In the genomic region with DNA sequence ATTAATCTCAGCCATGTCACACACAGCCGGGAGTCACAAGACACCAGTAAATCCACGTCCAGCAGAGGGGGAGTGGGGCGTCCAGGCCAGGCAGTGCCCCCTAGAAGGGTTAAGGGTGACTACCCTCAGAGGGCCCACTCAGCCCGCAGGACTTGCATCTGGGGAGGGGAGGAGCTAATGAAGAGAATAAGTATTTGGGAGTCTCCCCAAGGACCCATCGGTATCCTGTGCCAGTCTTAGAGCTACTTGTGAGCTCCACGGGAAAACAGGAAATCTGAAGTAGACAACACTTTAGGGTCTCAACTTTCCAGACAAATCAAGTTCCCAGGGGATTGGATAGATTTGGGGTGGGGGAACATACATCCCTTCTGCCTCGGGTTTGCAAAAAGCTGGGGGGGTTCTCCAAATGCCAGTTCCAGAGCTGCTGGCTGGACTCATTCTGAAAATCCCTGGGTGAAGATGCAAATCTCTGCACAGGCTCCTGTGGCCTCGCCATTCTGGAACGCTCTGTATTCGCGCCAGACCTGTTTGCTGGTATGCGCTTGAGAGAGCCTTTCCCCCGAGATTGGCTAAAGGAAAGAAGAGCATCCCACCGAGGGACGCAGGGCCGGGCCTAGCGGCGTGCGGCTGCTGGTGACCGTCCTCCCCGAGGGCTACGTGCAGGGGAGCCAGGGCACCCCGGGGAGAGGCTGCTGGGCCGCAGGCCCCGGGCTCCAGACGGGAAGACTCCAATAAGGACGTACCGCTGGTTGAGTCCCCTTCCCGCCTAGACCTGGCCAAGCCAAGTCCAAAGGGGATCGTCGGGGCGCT, we compare ENCODE assay signal across 8 mouse cellular contexts. TPM values are rescaled to one million over a fixed set of nuclear protein-coding genes. Genes with fewer than 3 reads are reported as not detected.
DNase-seq lines count a peak whose midpoint lies in the region; ATAC-seq and TF ChIP-seq lines count a peak whose summit lies in the region.

No protein-coding gene starts in this region.

- no peak for TF ChIP-seq EP300 in ES-Bruce4 (IDR thresholded peaks at IDR 0.05; ENCODE audit: insufficient read depth, low read depth, low read length)

- no peak for DNase-seq in heart, adult 9 months (ENCODE audit: low spot score in 2 of 2)
- DNase-seq in liver, embryonic 11.5 days (ENCODE audit: low spot score) = no peak
- DNase-seq in adrenal gland, adult 2 months = no peak
- DNase-seq in gastrocnemius, postnatal 4 days (ENCODE audit: low spot score in 2 of 2) = no peak

- peaks cover 5% of the 10 kb centered on the region for H3K4me1 ChIP-seq in heart, embryonic 11.5 days (ENCODE audit: control insufficient read depth, insufficient read depth, low read length)
- H3K4me1 ChIP-seq in ES-Bruce4 (ENCODE audit: control insufficient read depth, insufficient read depth, low read length) = peaks cover 4% of the 10 kb centered on the region
- peaks cover 19% of the 10 kb centered on the region for H3K4me1 ChIP-seq in erythroblast, embryonic 14.5 days (ENCODE audit: control insufficient read depth)
- no peaks in the 10 kb centered on the region; the same call in none of the 2 replicates for H3K4me1 ChIP-seq in liver, embryonic 11.5 days (replicated peaks; ENCODE audit: control insufficient read depth, insufficient read depth, low read length)
- peaks cover 19% of the 10 kb centered on the region for H3K4me1 ChIP-seq in olfactory bulb, adult 2 months (ENCODE audit: control insufficient read depth, insufficient read depth, low read length)

- TF ChIP-seq POLR2A in ES-Bruce4 (IDR thresholded peaks at IDR 0.05; ENCODE audit: insufficient read depth, low read length) = no peak
- TF ChIP-seq POLR2A in olfactory bulb, adult 2 months (IDR thresholded peaks at IDR 0.05; ENCODE audit: insufficient read depth, low read depth, low read length) = peak; percentile 70; the same call in 1 of the 2 replicates

- peak overlapping the region; percentile 67 for H3K4me3 ChIP-seq in heart, embryonic 11.5 days (ENCODE audit: low read depth, low read length)
- peak overlapping the region; percentile 95 for H3K4me3 ChIP-seq in ES-Bruce4 (ENCODE audit: low read depth, low read length)
- H3K4me3 ChIP-seq in erythroblast, embryonic 14.5 days (replicated peaks) = peak overlapping the region; percentile 88
- peak overlapping the region; percentile 72 for H3K4me3 ChIP-seq in liver, embryonic 11.5 days (ENCODE audit: low read depth, low read length)
- peak overlapping the region; percentile 76 for H3K4me3 ChIP-seq in olfactory bulb, adult 2 months (ENCODE audit: insufficient read depth, low read depth, low read length)

- ATAC-seq in heart, embryonic 11.5 days (replicated peaks; ENCODE audit: insufficient number of reproducible peaks, low FRiP score, low TSS enrichment) = no peak
- ATAC-seq in liver, embryonic 11.5 days (replicated peaks; ENCODE audit: low FRiP score) = peak; percentile 49

- H3K9me3 ChIP-seq in heart, embryonic 11.5 days (replicated peaks; ENCODE audit: control insufficient read depth, low read length) = no peaks in the 10 kb centered on the region
- H3K9me3 ChIP-seq in ES-Bruce4 (replicated peaks; ENCODE audit: control insufficient read depth, insufficient read depth, low read length, poor library complexity, severe bottlenecking) = no peaks in the 10 kb centered on the region
- no peaks in the 10 kb centered on the region for H3K9me3 ChIP-seq in erythroblast, embryonic 14.5 days (ENCODE audit: control insufficient read depth, low read length)
- H3K9me3 ChIP-seq in liver, embryonic 11.5 days (ENCODE audit: control insufficient read depth, low read length) = no peaks in the 10 kb centered on the region

- no peak for TF ChIP-seq CTCF in ES-Bruce4 (IDR thresholded peaks at IDR 0.05; ENCODE audit: low read depth, low read length)
- TF ChIP-seq CTCF in olfactory bulb, adult 2 months (IDR thresholded peaks at IDR 0.05; ENCODE audit: insufficient read depth, low read depth, low read length) = no peak

- WGBS in heart, embryonic 11.5 days (ENCODE audit: insufficient replicate concordance) = 3% methylated on average over 31 of the region's 32 CpGs
- WGBS in liver, embryonic 11.5 days = 5% methylated on average over 32 of the region's 32 CpGs
- 3% methylated on average over 32 of the region's 32 CpGs for WGBS in olfactory bulb, adult 2 months

- H3K9ac ChIP-seq in heart, embryonic 11.5 days (ENCODE audit: low read depth, low read length) = peak overlapping the region; percentile 88
- H3K9ac ChIP-seq in ES-Bruce4 (ENCODE audit: low read depth, poor library complexity, severe bottlenecking) = peak overlapping the region; percentile 89
- H3K9ac ChIP-seq in liver, embryonic 11.5 days (ENCODE audit: low read depth, low read length) = peak overlapping the region; percentile 58

- H3K27ac ChIP-seq in heart, embryonic 11.5 days (ENCODE audit: low read depth, low read length) = peak overlapping the region; percentile 86
- H3K27ac ChIP-seq in ES-Bruce4 (ENCODE audit: insufficient read depth, low read length) = peak overlapping the region; percentile 40
- H3K27ac ChIP-seq in liver, embryonic 11.5 days (ENCODE audit: low read depth, low read length) = peak overlapping the region; percentile 70
- H3K27ac ChIP-seq in olfactory bulb, adult 2 months (ENCODE audit: insufficient read depth, low read depth, low read length) = peak overlapping the region; percentile 11; the same call in 1 of the 2 replicates

- no peaks in the 10 kb centered on the region for H3K36me3 ChIP-seq in heart, embryonic 11.5 days (ENCODE audit: control insufficient read depth, insufficient read depth, low read length)
- H3K36me3 ChIP-seq in ES-Bruce4 (ENCODE audit: control insufficient read depth, insufficient read depth, low read length, poor library complexity, severe bottlenecking) = no peaks in the 10 kb centered on the region
- H3K36me3 ChIP-seq in erythroblast, embryonic 14.5 days (ENCODE audit: control insufficient read depth) = peaks cover 11% of the 10 kb centered on the region
- H3K36me3 ChIP-seq in liver, embryonic 11.5 days (ENCODE audit: control insufficient read depth, insufficient read depth, low read length) = no peaks in the 10 kb centered on the region

- peak overlapping the region; percentile 91 for H3K4me2 ChIP-seq in heart, embryonic 11.5 days
- H3K4me2 ChIP-seq in liver, embryonic 11.5 days = peak overlapping the region; percentile 85

- H3K27me3 ChIP-seq in heart, embryonic 11.5 days (ENCODE audit: control insufficient read depth, insufficient read depth, low read length) = no peaks in the 10 kb centered on the region
- H3K27me3 ChIP-seq in ES-Bruce4 (ENCODE audit: control insufficient read depth, insufficient read depth, low read length, poor library complexity, severe bottlenecking) = no peaks in the 10 kb centered on the region
- no peaks in the 10 kb centered on the region for H3K27me3 ChIP-seq in erythroblast, embryonic 14.5 days (ENCODE audit: control insufficient read depth)
- no peaks in the 10 kb centered on the region for H3K27me3 ChIP-seq in liver, embryonic 11.5 days (replicated peaks; ENCODE audit: control insufficient read depth, insufficient read depth, low read length)

RNA-seq across cellular contexts. Expression of gene Crocc, which starts 0.5 kb away (rescaled TPM):
- 4.5 and 4.7 TPM in 2 replicates for polyA plus RNA-seq in heart, embryonic 11.5 days (2014; fragmentation: Nextera tagmentation; extraction: Ambion mirVana)
- 35.0 TPM in 2 replicates for polyA plus RNA-seq in ES-Bruce4 (2011; ENCODE audit: insufficient read depth, insufficient read length, low read depth, missing spikeins)
- polyA plus RNA-seq in erythroblast, embryonic 14.5 days (2012) = 0.49 and 0.50 TPM in 2 replicates
- 5.0 and 6.0 TPM in 2 replicates for polyA plus RNA-seq in liver, embryonic 11.5 days (2014; fragmentation: Nextera tagmentation; extraction: Ambion mirVana)
- polyA plus RNA-seq in olfactory bulb, adult 2 months (2012; ENCODE audit: insufficient read depth, insufficient read length, low replicate concordance, missing spikeins) = not detected in 2 replicates
- 1 to 10 TPM; 5.6 to 7.4 TPM for total RNA-seq in adrenal gland, adult 2 months (2021)
- polyA plus RNA-seq in adrenal gland, adult 2 months (2012; rRNA removed) = 7.1 and 10.5 TPM in 2 replicates
- 10 to 100 TPM; 10.4 to 11.6 TPM for total RNA-seq in gastrocnemius, postnatal 4 days (2021)

RNA-seq across cellular contexts. Expression of gene Necap2, which starts 18.3 kb away (rescaled TPM):
- polyA plus RNA-seq in heart, embryonic 11.5 days (2014; fragmentation: Nextera tagmentation; extraction: Ambion mirVana) = 34.4 and 41.9 TPM in 2 replicates
- 27.7 and 34.6 TPM in 2 replicates for polyA plus RNA-seq in ES-Bruce4 (2011; ENCODE audit: insufficient read depth, insufficient read length, low read depth, missing spikeins)
- 22.6 and 25.4 TPM in 2 replicates for polyA plus RNA-seq in erythroblast, embryonic 14.5 days (2012)
- polyA plus RNA-seq in liver, embryonic 11.5 days (2014; fragmentation: Nextera tagmentation; extraction: Ambion mirVana) = 178 and 180 TPM in 2 replicates
- polyA plus RNA-seq in olfactory bulb, adult 2 months (2012; ENCODE audit: insufficient read depth, insufficient read length, low replicate concordance, missing spikeins) = not detected in 2 replicates
- total RNA-seq in adrenal gland, adult 2 months (2021) = 10 to 100 TPM; 55.8 to 65.3 TPM
- 54.8 and 63.7 TPM in 2 replicates for polyA plus RNA-seq in adrenal gland, adult 2 months (2012; rRNA removed)
- total RNA-seq in gastrocnemius, postnatal 4 days (2021) = 10 to 100 TPM; 36.8 to 37.8 TPM

RNA-seq across cellular contexts. Expression of gene Spata21, which starts 28.3 kb away (rescaled TPM):
- 0.64 TPM in 1 of 2 replicates, not detected in the other for polyA plus RNA-seq in heart, embryonic 11.5 days (2014; fragmentation: Nextera tagmentation; extraction: Ambion mirVana)
- 0.67 TPM in 1 of 2 replicates, not detected in the other for polyA plus RNA-seq in ES-Bruce4 (2011; ENCODE audit: insufficient read depth, insufficient read length, low read depth, missing spikeins)
- not detected in 2 replicates for polyA plus RNA-seq in erythroblast, embryonic 14.5 days (2012)
- 0.19 TPM in 1 of 2 replicates, not detected in the other for polyA plus RNA-seq in liver, embryonic 11.5 days (2014; fragmentation: Nextera tagmentation; extraction: Ambion mirVana)
- polyA plus RNA-seq in olfactory bulb, adult 2 months (2012; ENCODE audit: insufficient read depth, insufficient read length, low replicate concordance, missing spikeins) = not detected in 2 replicates
- not detected for total RNA-seq in adrenal gland, adult 2 months (2021)
- polyA plus RNA-seq in adrenal gland, adult 2 months (2012; rRNA removed) = not detected in 2 replicates
- total RNA-seq in gastrocnemius, postnatal 4 days (2021) = under 1 TPM in 1 of 2 experiments, not detected in 1; 0.76 TPM

RNA-seq across cellular contexts. Expression of gene Mfap2, which starts 49.6 kb away (rescaled TPM):
- polyA plus RNA-seq in heart, embryonic 11.5 days (2014; fragmentation: Nextera tagmentation; extraction: Ambion mirVana) = 246 and 248 TPM in 2 replicates
- polyA plus RNA-seq in ES-Bruce4 (2011; ENCODE audit: insufficient read depth, insufficient read length, low read depth, missing spikeins) = 4.5 and 5.2 TPM in 2 replicates
- polyA plus RNA-seq in erythroblast, embryonic 14.5 days (2012) = 0.08 and 0.12 TPM in 2 replicates
- polyA plus RNA-seq in liver, embryonic 11.5 days (2014; fragmentation: Nextera tagmentation; extraction: Ambion mirVana) = 107 and 128 TPM in 2 replicates
- polyA plus RNA-seq in olfactory bulb, adult 2 months (2012; ENCODE audit: insufficient read depth, insufficient read length, low replicate concordance, missing spikeins) = not detected in 2 replicates
- 10 to 100 TPM in 1 of 2 experiments, 1 to 10 TPM in 1; 5.7 to 11.1 TPM for total RNA-seq in adrenal gland, adult 2 months (2021)
- 37.8 and 42.4 TPM in 2 replicates for polyA plus RNA-seq in adrenal gland, adult 2 months (2012; rRNA removed)
- 100 to 1,000 TPM; 175 to 183 TPM for total RNA-seq in gastrocnemius, postnatal 4 days (2021)

Comparison
In these comparisons a context has a peak if more than half of its experiments do, and no peak if none do; other contexts are left out.
1. H3K27ac ChIP-seq: peak in every context shown above with its lines; median percentile 86 in heart, embryonic 11.5 days; 70 in liver, embryonic 11.5 days; 40 in ES-Bruce4; 11 in olfactory bulb, adult 2 months.